Mouse (Mus musculus) kidney, adult 18-20 months (tissue): ENCODE measurements around the gene Edn2.

Experiments used
- DNase-seq: peaks from one replicate; pipeline ENCODE4 v3.0.0; 2021

Edn2 gene

GRCm38 (mm10) chr4:120161166-120161949 is at the start of gene Edn2:
Gene Edn2, plus strand, starts transcription at chr4:120161206.
- peak; percentile 89 for DNase-seq

GRCm38 (mm10) chr4:120115516-120115915 is 45.5 kb upstream of the Edn2 start:
- DNase-seq = no peak

GRCm38 (mm10) chr4:120116312-120116711 is 44.7 kb upstream of the Edn2 start:
- no peak for DNase-seq

GRCm38 (mm10) chr4:120120276-120120675 is 40.7 kb upstream of the Edn2 start:
- peak; percentile 70 for DNase-seq

- DNase-seq = no peak
These were observed 36.4 kb upstream of the Edn2 start for GRCm38 (mm10) chr4:120124656-120125055.

GRCm38 (mm10) chr4:120126047-120126446 is 35.0 kb upstream of the Edn2 start:
- DNase-seq = no peak

- DNase-seq = no peak
These were observed 33.7 kb upstream of the Edn2 start for GRCm38 (mm10) chr4:120127333-120127732.

GRCm38 (mm10) chr4:120128033-120128432 is 33.0 kb upstream of the Edn2 start:
- DNase-seq = no peak

- DNase-seq = peak; percentile 45
These were observed 31.6 kb upstream of the Edn2 start for GRCm38 (mm10) chr4:120129233-120129885.

GRCm38 (mm10) chr4:120130926-120131325 is 30.1 kb upstream of the Edn2 start:
- no peak for DNase-seq

- peak; percentile 60 for DNase-seq
These were observed 29.4 kb upstream of the Edn2 start for GRCm38 (mm10) chr4:120131441-120132220.

- DNase-seq = no peak
These were observed 26.8 kb upstream of the Edn2 start for GRCm38 (mm10) chr4:120134223-120134622.

GRCm38 (mm10) chr4:120141810-120142209 is 19.2 kb upstream of the Edn2 start:
- no peak for DNase-seq

GRCm38 (mm10) chr4:120142905-120143304 is 18.1 kb upstream of the Edn2 start:
- no peak for DNase-seq

GRCm38 (mm10) chr4:120144343-120144742 is 16.7 kb upstream of the Edn2 start:
- no peak for DNase-seq

- DNase-seq = no peak
These were observed 15.1 kb upstream of the Edn2 start for GRCm38 (mm10) chr4:120145931-120146330.

- DNase-seq = peak; percentile 56
These were observed 12.5 kb upstream of the Edn2 start for GRCm38 (mm10) chr4:120148291-120149141.

- no peak for DNase-seq
These were observed 11.9 kb upstream of the Edn2 start for GRCm38 (mm10) chr4:120149142-120149524.

GRCm38 (mm10) chr4:120150345-120150920 is 10.6 kb upstream of the Edn2 start:
- no peak for DNase-seq

- no peak for DNase-seq
These were observed 9.1 kb upstream of the Edn2 start for GRCm38 (mm10) chr4:120151906-120152305.

GRCm38 (mm10) chr4:120152648-120153047 is 8.4 kb upstream of the Edn2 start:
- no peak for DNase-seq

- no peak for DNase-seq
These were observed 7.3 kb upstream of the Edn2 start for GRCm38 (mm10) chr4:120153736-120154135.
